Mouse (Mus musculus): ENCODE data around the gene Slc20a1. TPM values are rescaled to one million over a fixed set of nuclear protein-coding genes. Genes with fewer than 3 reads are reported as not detected.

The Slc20a1 gene
- polyA plus RNA-seq, 1 experiment from 2014 or later: 23.7 TPM

DNA sequence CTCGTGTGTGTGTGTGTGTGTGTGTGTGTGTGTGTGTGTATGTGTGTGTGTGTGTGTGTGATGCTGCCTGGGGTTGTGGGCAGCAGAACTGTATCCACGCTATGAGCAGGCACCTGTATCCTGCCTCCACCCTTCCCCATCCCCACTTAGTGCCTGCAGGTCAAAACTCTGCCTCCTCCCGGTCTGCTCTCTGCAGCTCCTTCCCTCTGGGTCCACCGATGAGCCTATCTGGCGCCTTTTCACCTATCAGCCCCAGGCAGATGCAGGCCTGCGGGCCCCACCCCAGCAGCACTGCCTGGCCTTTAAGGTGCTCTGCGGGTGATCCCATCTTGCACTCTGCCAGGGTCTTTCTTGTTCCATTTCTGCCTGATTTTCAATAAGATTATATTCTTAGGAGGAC lies 29.1 kb downstream of the Slc20a1 start:
- H3K4me1 ChIP-seq (ENCODE audit: control insufficient read depth, insufficient read depth, low read length): no peaks in the 10 kb centered on the region

DNA sequence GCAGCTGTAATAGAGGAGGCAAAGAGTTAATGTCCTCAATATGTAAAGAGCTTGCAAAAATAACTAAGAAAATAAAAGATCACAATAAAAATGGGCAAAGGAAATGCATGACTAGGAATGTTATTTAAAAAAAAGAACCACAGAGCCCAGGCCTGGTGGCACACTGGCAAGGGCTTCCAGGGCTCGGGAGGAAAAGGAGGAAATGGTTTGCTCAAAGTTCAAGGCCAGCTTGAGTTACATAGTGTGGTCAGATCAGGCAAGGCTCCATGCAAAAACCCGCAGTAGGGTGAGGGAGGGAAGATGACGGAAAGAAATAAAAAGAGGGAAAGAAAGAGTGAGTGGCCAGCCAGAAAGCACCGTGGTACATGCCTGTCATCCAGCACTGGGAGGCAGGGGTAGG lies 30.0 kb downstream of the Slc20a1 start:
- H3K4me2 ChIP-seq (ENCODE audit: low read depth, low read length): no peak overlapping the region
- ATAC-seq (ENCODE audit: low read depth) (no peak), DNase-seq (ENCODE audit: low spot score) (no peak)
- H3K9ac ChIP-seq (ENCODE audit: low read depth, low read length): no peak overlapping the region
- no peaks in the 10 kb centered on the region for H3K27me3 ChIP-seq (replicated peaks; ENCODE audit: control insufficient read depth, insufficient read depth, low read length)
- no peak overlapping the region for H3K4me3 ChIP-seq (ENCODE audit: low read depth, low read length)
- no peaks in the 10 kb centered on the region for H3K4me1 ChIP-seq (ENCODE audit: control insufficient read depth, insufficient read depth, low read length)
- H3K27ac ChIP-seq (replicated peaks; ENCODE audit: low read depth, low read length): no peak overlapping the region
- no peaks in the 10 kb centered on the region for H3K36me3 ChIP-seq (ENCODE audit: control insufficient read depth, insufficient read depth, low read length)
- WGBS: 86% methylated on average over 4 of the region's 4 CpGs
- no peaks in the 10 kb centered on the region for H3K9me3 ChIP-seq (ENCODE audit: control insufficient read depth, low read length)

More for the DNA sequence above, 29.1 kb downstream of the Slc20a1 start:
- Histone ChIP-seq H3K9me3 (ENCODE audit: control insufficient read depth, low read length) (no peaks in the 10 kb centered on the region), H3K4me3 (ENCODE audit: low read depth, low read length) (no peak overlapping the region), H3K27me3 (replicated peaks; ENCODE audit: control insufficient read depth, insufficient read depth, low read length) (no peaks in the 10 kb centered on the region), H3K4me2 (ENCODE audit: low read depth, low read length) (no peak overlapping the region), H3K36me3 (ENCODE audit: control insufficient read depth, insufficient read depth, low read length) (no peaks in the 10 kb centered on the region), H3K27ac (replicated peaks; ENCODE audit: low read depth, low read length) (no peak overlapping the region), H3K9ac (ENCODE audit: low read depth, low read length) (no peak overlapping the region)
- DNase-seq (ENCODE audit: low spot score): no peak
- 75% methylated on average over 6 of the region's 7 CpGs for WGBS
- no peak for ATAC-seq (ENCODE audit: low read depth)

DNA sequence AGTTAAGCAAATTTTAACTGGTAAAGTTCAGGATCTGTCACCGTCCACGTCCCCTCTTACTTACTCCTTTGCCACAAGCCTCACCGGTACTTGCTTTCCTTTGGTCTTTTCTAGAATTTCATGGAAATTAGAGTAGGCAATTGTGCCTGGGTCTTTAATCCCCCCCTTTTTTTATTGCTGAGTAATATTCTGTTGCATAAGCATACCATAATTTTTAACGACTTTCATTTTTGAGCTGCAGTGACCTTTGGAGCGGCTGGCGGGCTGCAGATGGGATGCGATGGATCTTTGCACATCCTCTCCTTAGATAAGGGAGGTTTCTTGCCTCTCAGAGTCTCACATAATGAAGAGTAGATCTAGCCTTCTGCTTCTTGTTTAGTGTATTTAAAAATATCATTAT lies 30.8 kb downstream of the Slc20a1 start:
- H3K4me2 ChIP-seq (ENCODE audit: low read depth, low read length): no peak overlapping the region
- no peaks in the 10 kb centered on the region for H3K4me1 ChIP-seq (ENCODE audit: control insufficient read depth, insufficient read depth, low read length)
- no peak overlapping the region for H3K9ac ChIP-seq (ENCODE audit: low read depth, low read length)
- H3K9me3 ChIP-seq (ENCODE audit: control insufficient read depth, low read length): no peaks in the 10 kb centered on the region
- DNase-seq (ENCODE audit: low spot score) (no peak), ATAC-seq (ENCODE audit: low read depth) (no peak)
- no peaks in the 10 kb centered on the region for H3K36me3 ChIP-seq (ENCODE audit: control insufficient read depth, insufficient read depth, low read length)
- H3K4me3 ChIP-seq (ENCODE audit: low read depth, low read length): no peak overlapping the region
- H3K27ac ChIP-seq (replicated peaks; ENCODE audit: low read depth, low read length): no peak overlapping the region
- WGBS: 91% methylated on average over 7 of the region's 7 CpGs
- no peaks in the 10 kb centered on the region for H3K27me3 ChIP-seq (replicated peaks; ENCODE audit: control insufficient read depth, insufficient read depth, low read length)

DNA sequence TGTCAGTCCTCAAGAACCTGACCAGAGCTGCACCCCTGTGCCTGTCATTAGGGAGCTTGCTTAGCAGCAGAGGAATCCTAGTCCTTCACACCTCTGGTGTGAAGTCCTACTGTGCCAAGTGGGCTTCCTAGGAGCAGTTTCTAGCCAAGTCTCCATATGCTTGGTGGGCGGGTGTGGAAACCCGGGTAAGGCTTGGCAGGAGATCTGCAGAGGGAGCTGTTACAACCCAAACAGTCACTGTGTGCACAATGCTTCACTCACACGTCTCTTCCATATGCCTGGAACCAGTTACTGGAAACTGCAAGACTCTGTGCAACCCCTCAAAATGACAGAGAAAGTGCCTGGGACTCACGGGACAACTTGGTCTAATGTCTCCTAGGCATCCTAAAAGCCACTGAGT lies 33.5 kb downstream of the Slc20a1 start:
- no peak overlapping the region for H3K27ac ChIP-seq (replicated peaks; ENCODE audit: low read depth, low read length)
- 39% methylated on average over 4 of the region's 4 CpGs for WGBS
- ATAC-seq (ENCODE audit: low read depth): no peak

DNA sequence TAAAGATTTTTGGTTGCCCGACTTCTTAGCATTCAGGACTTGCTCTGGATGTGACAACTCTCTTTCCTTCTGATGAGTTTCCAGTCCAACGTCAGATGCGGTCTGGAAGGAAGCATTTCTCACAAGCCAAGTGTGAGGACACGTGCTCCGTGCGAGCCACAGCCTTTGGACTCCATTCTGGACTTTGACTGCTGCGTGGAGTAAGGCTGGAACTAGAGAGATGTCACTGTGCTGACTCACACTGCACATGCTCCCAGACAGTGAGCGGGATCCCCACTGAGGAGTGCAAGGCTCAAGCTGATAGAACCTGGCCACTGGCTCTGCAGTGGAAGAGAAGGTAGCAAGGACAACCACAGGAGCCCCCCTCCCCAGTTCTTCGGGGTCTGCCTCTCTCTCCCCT lies 33.9 kb downstream of the Slc20a1 start:
- Histone ChIP-seq H3K4me2 (ENCODE audit: low read depth, low read length) (no peak overlapping the region), H3K27ac (replicated peaks; ENCODE audit: low read depth, low read length) (no peak overlapping the region), H3K4me1 (ENCODE audit: control insufficient read depth, insufficient read depth, low read length) (no peaks in the 10 kb centered on the region), H3K9ac (ENCODE audit: low read depth, low read length) (no peak overlapping the region), H3K9me3 (ENCODE audit: control insufficient read depth, low read length) (no peaks in the 10 kb centered on the region), H3K36me3 (ENCODE audit: control insufficient read depth, insufficient read depth, low read length) (no peaks in the 10 kb centered on the region), H3K27me3 (replicated peaks; ENCODE audit: control insufficient read depth, insufficient read depth, low read length) (no peaks in the 10 kb centered on the region), H3K4me3 (ENCODE audit: low read depth, low read length) (no peak overlapping the region)
- DNase-seq (ENCODE audit: low spot score) (no peak), ATAC-seq (ENCODE audit: low read depth) (no peak)
- whole genome bisulfite sequencing: 77% methylated on average over 9 of the region's 9 CpGs

More for the DNA sequence above, 33.5 kb downstream of the Slc20a1 start:
- H3K27me3 ChIP-seq (replicated peaks; ENCODE audit: control insufficient read depth, insufficient read depth, low read length): no peaks in the 10 kb centered on the region
- H3K4me2 ChIP-seq (ENCODE audit: low read depth, low read length): no peak overlapping the region
- H3K36me3 ChIP-seq (ENCODE audit: control insufficient read depth, insufficient read depth, low read length): no peaks in the 10 kb centered on the region
- DNase-seq (ENCODE audit: low spot score): no peak
- no peaks in the 10 kb centered on the region for H3K4me1 ChIP-seq (ENCODE audit: control insufficient read depth, insufficient read depth, low read length)
- no peak overlapping the region for H3K4me3 ChIP-seq (ENCODE audit: low read depth, low read length)
- no peaks in the 10 kb centered on the region for H3K9me3 ChIP-seq (ENCODE audit: control insufficient read depth, low read length)
- H3K9ac ChIP-seq (ENCODE audit: low read depth, low read length): no peak overlapping the region

DNA sequence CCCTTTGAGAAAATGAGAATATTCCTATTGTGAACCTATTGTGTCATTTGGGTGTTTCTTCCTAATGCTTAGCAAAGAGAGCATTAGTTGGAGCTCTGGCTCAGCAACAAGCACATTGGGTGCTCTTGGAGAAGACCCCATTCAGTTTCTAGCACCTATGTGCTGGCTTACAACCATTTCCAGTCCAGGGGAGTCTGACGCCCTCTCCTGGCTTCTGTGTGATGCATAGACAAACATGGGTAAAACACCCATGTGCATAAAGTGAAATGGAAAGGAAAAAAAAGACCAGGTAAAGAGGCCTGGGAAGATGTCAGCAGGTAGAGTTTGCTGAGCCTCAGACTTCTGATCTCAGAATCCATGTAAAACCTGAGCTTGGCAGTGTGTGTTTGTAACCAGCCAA lies 34.7 kb downstream of the Slc20a1 start:
- Histone ChIP-seq H3K27me3 (replicated peaks; ENCODE audit: control insufficient read depth, insufficient read depth, low read length) (no peaks in the 10 kb centered on the region), H3K4me1 (ENCODE audit: control insufficient read depth, insufficient read depth, low read length) (no peaks in the 10 kb centered on the region), H3K9me3 (ENCODE audit: control insufficient read depth, low read length) (no peaks in the 10 kb centered on the region), H3K27ac (replicated peaks; ENCODE audit: low read depth, low read length) (no peak overlapping the region), H3K4me2 (ENCODE audit: low read depth, low read length) (no peak overlapping the region), H3K4me3 (ENCODE audit: low read depth, low read length) (no peak overlapping the region), H3K36me3 (ENCODE audit: control insufficient read depth, insufficient read depth, low read length) (no peaks in the 10 kb centered on the region), H3K9ac (ENCODE audit: low read depth, low read length) (no peak overlapping the region)
- WGBS: 79% methylated on average over 1 of the region's 1 CpGs
- ATAC-seq (ENCODE audit: low read depth): no peak
- DNase-seq (ENCODE audit: low spot score): no peak

DNA sequence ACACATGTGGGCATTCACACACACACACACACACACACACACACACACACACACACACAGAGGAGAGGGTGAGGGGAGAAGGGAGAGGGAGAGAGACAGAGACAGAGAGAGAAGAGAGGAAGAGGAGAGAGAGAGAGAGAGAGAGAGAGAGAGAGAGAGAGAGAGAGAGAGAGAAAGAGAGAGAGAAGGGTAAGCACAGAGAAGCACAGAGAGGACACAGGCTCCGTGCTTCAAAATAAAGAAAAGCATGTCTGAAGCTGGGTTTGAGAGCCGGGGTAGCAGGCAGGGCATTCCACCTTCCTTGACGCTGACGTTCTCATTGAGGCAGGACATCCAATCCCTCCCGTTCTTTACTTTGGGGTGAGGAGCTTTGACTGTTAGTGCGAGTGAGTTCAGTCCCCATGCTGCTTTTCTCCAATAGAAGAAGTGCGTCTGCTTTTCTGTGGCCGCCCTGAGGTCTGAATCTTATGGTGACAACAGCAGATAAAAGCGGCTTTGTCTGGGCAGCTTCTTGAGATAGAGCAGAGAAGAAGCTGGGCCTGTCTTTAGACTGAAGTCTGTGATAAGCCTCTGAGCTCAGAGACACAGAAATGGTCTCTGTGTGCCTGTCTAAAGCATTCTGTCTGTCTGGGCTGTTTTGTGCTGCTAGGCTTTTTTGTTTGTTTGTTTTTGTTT lies 35.4 kb downstream of the Slc20a1 start:
- H3K9me3 ChIP-seq (ENCODE audit: control insufficient read depth, low read length): no peaks in the 10 kb centered on the region
- H3K27me3 ChIP-seq (replicated peaks; ENCODE audit: control insufficient read depth, insufficient read depth, low read length): no peaks in the 10 kb centered on the region
- H3K9ac ChIP-seq (ENCODE audit: low read depth, low read length): no peak overlapping the region
- H3K4me2 ChIP-seq (ENCODE audit: low read depth, low read length): no peak overlapping the region
- no peaks in the 10 kb centered on the region for H3K36me3 ChIP-seq (ENCODE audit: control insufficient read depth, insufficient read depth, low read length)
- H3K27ac ChIP-seq (replicated peaks; ENCODE audit: low read depth, low read length): no peak overlapping the region
- WGBS: 37% methylated on average over 9 of the region's 9 CpGs
- DNase-seq (ENCODE audit: low spot score) (no peak), ATAC-seq (ENCODE audit: low read depth) (no peak)
- no peaks in the 10 kb centered on the region for H3K4me1 ChIP-seq (ENCODE audit: control insufficient read depth, insufficient read depth, low read length)
- H3K4me3 ChIP-seq (ENCODE audit: low read depth, low read length): no peak overlapping the region

DNA sequence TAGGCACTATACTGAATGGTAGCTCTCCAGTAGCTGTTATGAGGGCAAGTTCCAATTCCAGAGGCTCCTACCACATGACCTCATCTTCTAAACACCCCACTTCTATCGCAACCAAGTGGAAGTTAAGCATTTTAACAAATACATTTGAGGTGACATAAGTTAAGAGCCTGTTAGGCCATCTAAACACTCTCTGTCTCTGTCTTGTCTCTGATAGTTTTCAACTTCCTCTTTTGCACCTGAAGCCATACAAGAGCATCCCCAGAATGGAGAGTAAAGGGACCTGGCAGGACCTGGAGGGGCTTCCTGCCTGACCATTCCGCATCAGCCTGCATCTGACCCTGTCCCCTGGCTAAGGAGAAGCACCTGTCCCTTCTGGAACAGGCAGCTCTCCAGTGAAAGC lies 36.2 kb downstream of the Slc20a1 start:
- Histone ChIP-seq H3K9ac (ENCODE audit: low read depth, low read length) (no peak overlapping the region), H3K4me1 (ENCODE audit: control insufficient read depth, insufficient read depth, low read length) (no peaks in the 10 kb centered on the region), H3K27me3 (replicated peaks; ENCODE audit: control insufficient read depth, insufficient read depth, low read length) (no peaks in the 10 kb centered on the region), H3K27ac (replicated peaks; ENCODE audit: low read depth, low read length) (no peak overlapping the region), H3K36me3 (ENCODE audit: control insufficient read depth, insufficient read depth, low read length) (no peaks in the 10 kb centered on the region), H3K9me3 (ENCODE audit: control insufficient read depth, low read length) (no peaks in the 10 kb centered on the region), H3K4me3 (ENCODE audit: low read depth, low read length) (no peak overlapping the region), H3K4me2 (ENCODE audit: low read depth, low read length) (no peak overlapping the region)
- no peak for ATAC-seq (ENCODE audit: low read depth)
- no peak for DNase-seq (ENCODE audit: low spot score)
- 75% methylated on average over 2 of the region's 2 CpGs for WGBS

DNA sequence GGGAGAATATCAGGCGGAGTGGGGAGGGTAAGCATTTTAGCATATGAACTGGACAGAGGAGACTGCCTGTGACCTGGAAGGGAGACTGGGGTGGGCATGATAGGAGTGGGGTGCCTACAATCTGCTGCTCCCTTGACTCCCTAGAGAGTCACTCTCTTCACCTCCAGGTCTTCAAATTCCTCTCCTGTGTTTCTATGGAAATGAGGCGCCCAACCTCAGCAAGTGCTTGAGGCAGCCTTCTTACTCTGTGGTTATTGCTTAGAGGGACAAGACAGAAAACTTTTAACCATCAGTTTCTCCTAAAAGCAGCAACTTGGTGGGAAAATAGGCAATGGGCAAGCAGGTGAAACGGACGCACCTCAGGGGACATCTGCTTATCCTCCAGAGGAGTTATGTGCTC lies 38.0 kb downstream of the Slc20a1 start:
- 63% methylated on average over 4 of the region's 4 CpGs for WGBS
- H3K27me3 ChIP-seq (replicated peaks; ENCODE audit: control insufficient read depth, insufficient read depth, low read length): no peaks in the 10 kb centered on the region
- no peak for DNase-seq (ENCODE audit: low spot score)
- H3K4me2 ChIP-seq (ENCODE audit: low read depth, low read length): no peak overlapping the region
- no peaks in the 10 kb centered on the region for H3K4me1 ChIP-seq (ENCODE audit: control insufficient read depth, insufficient read depth, low read length)
- no peak overlapping the region for H3K4me3 ChIP-seq (ENCODE audit: low read depth, low read length)
- no peak overlapping the region for H3K27ac ChIP-seq (replicated peaks; ENCODE audit: low read depth, low read length)
- H3K9ac ChIP-seq (ENCODE audit: low read depth, low read length): no peak overlapping the region
- H3K9me3 ChIP-seq (ENCODE audit: control insufficient read depth, low read length): 0 out of 2 replicates have a peak, but pooled peaks cover 3% of the 10 kb centered on the region
- H3K36me3 ChIP-seq (ENCODE audit: control insufficient read depth, insufficient read depth, low read length): no peaks in the 10 kb centered on the region
- ATAC-seq (ENCODE audit: low read depth): no peak
